Mouse (Mus musculus): ENCODE measurements at regions not wholly inside any gene's neighbourhood (a gene's known extent, or its start where the extent isn't known, plus 50 kb on each side); places are given as distances from the start of the nearest gene placed in this dataset.
A peak's percentile ranks its signal among the peaks of the same experiment; 100 is the strongest.

- ATAC-seq (ENCODE audit: insufficient number of reproducible peaks, insufficient read depth, low FRiP score, low read depth) = no peak; the same call in 1 of the 2 replicates
- H3K4me1 ChIP-seq (ENCODE audit: control insufficient read depth, insufficient read depth, low read length) = 0 out of 2 replicates have a peak, but pooled peaks cover 5% of the 10 kb centered on the region
- no peak overlapping the region for H3K4me3 ChIP-seq (ENCODE audit: low read depth, low read length)
- H3K9me3 ChIP-seq (ENCODE audit: control insufficient read depth, low read depth, low read length) = no peaks in the 10 kb centered on the region
- no peak overlapping the region for H3K4me2 ChIP-seq (replicated peaks; ENCODE audit: low read depth, low read length)
- H3K27me3 ChIP-seq (ENCODE audit: control insufficient read depth, insufficient read depth, low read length) = no peaks in the 10 kb centered on the region
- peak overlapping the region; percentile 5; the same call in 1 of the 2 replicates for H3K27ac ChIP-seq (ENCODE audit: low read length)
- WGBS = 23% methylated on average over 7 of the region's 7 CpGs
- H3K36me3 ChIP-seq (ENCODE audit: control insufficient read depth, insufficient read depth, low read length) = no peaks in the 10 kb centered on the region
- H3K9ac ChIP-seq (replicated peaks; ENCODE audit: low read depth, low read length) = no peak overlapping the region
Measured at GRCm38 (mm10) chr19:36207735-36208288, 87.9 kb upstream of the Ankrd1 start.

DNA sequence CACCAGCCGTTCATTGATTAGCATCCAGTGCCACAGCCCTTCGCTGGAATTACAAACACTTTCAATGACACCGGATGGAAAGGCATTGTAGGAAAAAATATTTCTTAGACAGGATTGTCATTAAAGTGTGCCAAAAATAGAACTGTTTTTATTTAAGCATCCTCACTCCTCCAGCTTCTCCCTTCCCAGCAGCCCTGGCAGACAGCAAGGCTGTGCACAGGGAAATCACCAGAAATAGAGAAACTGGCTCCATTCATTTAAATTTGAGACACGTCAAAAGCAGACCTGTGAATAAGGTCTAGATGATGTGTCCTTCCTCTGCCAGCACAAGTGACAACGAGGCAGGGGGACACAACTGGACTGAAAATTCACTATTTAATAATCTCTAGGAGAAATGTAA, 88.5 kb upstream of the Ankrd1 start:
- Histone ChIP-seq H3K27me3 (ENCODE audit: control insufficient read depth, insufficient read depth, low read length) (no peaks in the 10 kb centered on the region), H3K4me1 (ENCODE audit: control insufficient read depth, insufficient read depth, low read length) (peaks cover 6% of the 10 kb centered on the region), H3K27ac (ENCODE audit: low read length) (no peak overlapping the region; the same call in 1 of the 2 replicates), H3K36me3 (ENCODE audit: control insufficient read depth, insufficient read depth, low read length) (no peaks in the 10 kb centered on the region), H3K9me3 (ENCODE audit: control insufficient read depth, low read depth, low read length) (no peaks in the 10 kb centered on the region), H3K4me3 (ENCODE audit: low read depth, low read length) (no peak overlapping the region), H3K4me2 (replicated peaks; ENCODE audit: low read depth, low read length) (no peak overlapping the region), H3K9ac (replicated peaks; ENCODE audit: low read depth, low read length) (no peak overlapping the region)
- ATAC-seq (ENCODE audit: insufficient number of reproducible peaks, insufficient read depth, low FRiP score, low read depth) = no peak
- 63% methylated on average over 5 of the region's 5 CpGs for WGBS

DNA sequence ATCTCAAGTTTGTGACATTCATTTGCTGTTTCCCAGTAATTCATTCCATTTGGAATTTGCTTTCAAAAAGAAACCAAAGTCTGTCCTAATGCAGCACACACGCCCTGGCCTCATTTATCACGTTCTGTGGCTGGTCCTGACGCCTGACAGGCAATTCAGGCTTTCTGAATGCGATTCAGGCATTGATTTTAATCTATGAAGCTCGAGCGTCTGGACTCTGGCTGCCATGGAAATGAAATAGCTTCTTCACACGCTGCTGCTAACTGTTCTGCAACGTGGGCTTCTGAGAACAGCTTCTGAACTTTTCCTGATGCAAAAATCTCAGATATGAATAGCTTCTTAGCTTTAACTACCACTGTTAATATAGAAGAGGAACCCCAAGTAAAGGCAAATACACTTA, 93.6 kb upstream of the Ankrd1 start:
- H3K4me3 ChIP-seq (ENCODE audit: low read depth, low read length) = no peak overlapping the region
- ATAC-seq (ENCODE audit: insufficient number of reproducible peaks, insufficient read depth, low FRiP score, low read depth) = no peak
- WGBS = 21% methylated on average over 8 of the region's 8 CpGs
- no peaks in the 10 kb centered on the region for H3K9me3 ChIP-seq (ENCODE audit: control insufficient read depth, low read depth, low read length)
- no peak overlapping the region for H3K27ac ChIP-seq (ENCODE audit: low read length)
- H3K36me3 ChIP-seq (ENCODE audit: control insufficient read depth, insufficient read depth, low read length) = no peaks in the 10 kb centered on the region
- H3K27me3 ChIP-seq (ENCODE audit: control insufficient read depth, insufficient read depth, low read length) = no peaks in the 10 kb centered on the region
- peaks cover 11% of the 10 kb centered on the region for H3K4me1 ChIP-seq (ENCODE audit: control insufficient read depth, insufficient read depth, low read length)
- no peak overlapping the region for H3K4me2 ChIP-seq (replicated peaks; ENCODE audit: low read depth, low read length)
- H3K9ac ChIP-seq (replicated peaks; ENCODE audit: low read depth, low read length) = no peak overlapping the region

GRCm38 (mm10) chr19:36214188-36214968, 94.5 kb upstream of the Ankrd1 start:
- Histone ChIP-seq H3K9ac (replicated peaks; ENCODE audit: low read depth, low read length) (no peak overlapping the region), H3K9me3 (ENCODE audit: control insufficient read depth, low read depth, low read length) (no peaks in the 10 kb centered on the region), H3K4me3 (ENCODE audit: low read depth, low read length) (no peak overlapping the region), H3K27me3 (ENCODE audit: control insufficient read depth, insufficient read depth, low read length) (no peaks in the 10 kb centered on the region), H3K4me2 (replicated peaks; ENCODE audit: low read depth, low read length) (no peak overlapping the region), H3K27ac (ENCODE audit: low read length) (no peak overlapping the region), H3K36me3 (ENCODE audit: control insufficient read depth, insufficient read depth, low read length) (no peaks in the 10 kb centered on the region), H3K4me1 (ENCODE audit: control insufficient read depth, insufficient read depth, low read length) (peaks cover 11% of the 10 kb centered on the region)
- WGBS = 25% methylated on average over 7 of the region's 7 CpGs
- peak; percentile 85; the same call in 1 of the 2 replicates for ATAC-seq (ENCODE audit: insufficient number of reproducible peaks, insufficient read depth, low FRiP score, low read depth)

DNA sequence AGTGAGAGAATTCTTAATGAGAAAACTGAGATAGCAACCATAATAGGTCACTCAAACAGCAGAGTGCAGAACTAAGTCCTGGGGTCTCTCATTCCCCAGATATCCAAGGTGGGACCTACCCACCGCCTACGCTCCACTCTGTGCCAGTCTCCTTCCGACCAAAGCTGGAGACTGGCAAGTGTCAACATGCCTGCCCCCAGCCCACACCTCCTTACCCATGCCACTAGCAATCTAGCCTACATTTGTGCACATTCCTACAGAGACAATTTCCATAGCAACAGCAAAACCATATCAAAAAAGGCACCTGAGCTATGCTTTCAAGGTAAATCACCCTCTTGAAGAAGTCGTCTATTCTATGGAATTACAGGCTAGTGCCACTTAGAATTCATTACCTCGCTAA, 97.3 kb upstream of the Ankrd1 start:
- WGBS = 78% methylated on average over 5 of the region's 5 CpGs
- H3K36me3 ChIP-seq (ENCODE audit: control insufficient read depth, insufficient read depth, low read length) = no peaks in the 10 kb centered on the region
- no peaks in the 10 kb centered on the region for H3K27me3 ChIP-seq (ENCODE audit: control insufficient read depth, insufficient read depth, low read length)
- no peak overlapping the region for H3K4me3 ChIP-seq (ENCODE audit: low read depth, low read length)
- no peak overlapping the region for H3K27ac ChIP-seq (ENCODE audit: low read length)
- H3K4me1 ChIP-seq (ENCODE audit: control insufficient read depth, insufficient read depth, low read length) = peaks cover 11% of the 10 kb centered on the region
- ATAC-seq (ENCODE audit: insufficient number of reproducible peaks, insufficient read depth, low FRiP score, low read depth) = no peak
- no peaks in the 10 kb centered on the region for H3K9me3 ChIP-seq (ENCODE audit: control insufficient read depth, low read depth, low read length)
- no peak overlapping the region for H3K4me2 ChIP-seq (replicated peaks; ENCODE audit: low read depth, low read length)
- H3K9ac ChIP-seq (replicated peaks; ENCODE audit: low read depth, low read length) = no peak overlapping the region

- no peaks in the 10 kb centered on the region for H3K36me3 ChIP-seq (ENCODE audit: control insufficient read depth, insufficient read depth, low read length)
- H3K4me2 ChIP-seq (replicated peaks; ENCODE audit: low read depth, low read length) = no peak overlapping the region
- no peak overlapping the region for H3K9ac ChIP-seq (replicated peaks; ENCODE audit: low read depth, low read length)
- H3K4me1 ChIP-seq (ENCODE audit: control insufficient read depth, insufficient read depth, low read length) = peaks cover 11% of the 10 kb centered on the region
- 51% methylated on average over 5 of the region's 5 CpGs for WGBS
- no peak overlapping the region for H3K27ac ChIP-seq (ENCODE audit: low read length)
- no peaks in the 10 kb centered on the region for H3K27me3 ChIP-seq (ENCODE audit: control insufficient read depth, insufficient read depth, low read length)
- ATAC-seq (ENCODE audit: insufficient number of reproducible peaks, insufficient read depth, low FRiP score, low read depth) = no peak
- no peak overlapping the region for H3K4me3 ChIP-seq (ENCODE audit: low read depth, low read length)
- H3K9me3 ChIP-seq (ENCODE audit: control insufficient read depth, low read depth, low read length) = no peaks in the 10 kb centered on the region
Measured at GRCm38 (mm10) chr19:36217605-36218004, 97.7 kb upstream of the Ankrd1 start.

DNA sequence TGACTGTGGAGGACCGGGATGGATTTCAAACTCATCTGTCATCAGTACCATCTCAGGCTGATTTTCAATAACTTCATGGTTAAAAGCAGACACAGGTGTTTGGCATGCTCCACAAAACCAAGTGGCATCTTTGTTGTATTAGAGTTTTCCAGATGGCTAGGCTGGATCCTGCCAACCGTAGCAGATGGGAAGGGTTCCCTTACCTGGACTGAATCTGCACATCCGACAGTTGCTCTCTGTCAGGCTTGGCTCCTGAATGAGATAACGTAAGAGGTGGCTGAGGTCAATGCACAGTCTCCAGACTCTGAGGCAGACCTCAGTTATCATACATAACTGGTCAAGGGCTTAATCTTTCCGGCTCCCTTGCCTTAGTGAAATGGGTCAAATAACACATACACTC, 99.0 kb upstream of the Ankrd1 start:
- no peaks in the 10 kb centered on the region for H3K27me3 ChIP-seq (ENCODE audit: control insufficient read depth, insufficient read depth, low read length)
- 79% methylated on average over 5 of the region's 5 CpGs for WGBS
- H3K4me1 ChIP-seq (ENCODE audit: control insufficient read depth, insufficient read depth, low read length) = peaks cover 7% of the 10 kb centered on the region; the same call in 1 of the 2 replicates
- H3K9ac ChIP-seq (replicated peaks; ENCODE audit: low read depth, low read length) = no peak overlapping the region
- no peak overlapping the region for H3K4me3 ChIP-seq (ENCODE audit: low read depth, low read length)
- no peak overlapping the region for H3K27ac ChIP-seq (ENCODE audit: low read length)
- no peak for ATAC-seq (ENCODE audit: insufficient number of reproducible peaks, insufficient read depth, low FRiP score, low read depth)
- H3K4me2 ChIP-seq (replicated peaks; ENCODE audit: low read depth, low read length) = no peak overlapping the region
- no peaks in the 10 kb centered on the region for H3K9me3 ChIP-seq (ENCODE audit: control insufficient read depth, low read depth, low read length)
- H3K36me3 ChIP-seq (ENCODE audit: control insufficient read depth, insufficient read depth, low read length) = no peaks in the 10 kb centered on the region

- no peaks in the 10 kb centered on the region for H3K27me3 ChIP-seq (ENCODE audit: control insufficient read depth, insufficient read depth, low read length)
- WGBS = 47% methylated on average over 2 of the region's 2 CpGs
- no peak overlapping the region for H3K4me3 ChIP-seq (ENCODE audit: low read depth, low read length)
- H3K9me3 ChIP-seq (ENCODE audit: control insufficient read depth, low read depth, low read length) = no peaks in the 10 kb centered on the region
- no peak overlapping the region for H3K27ac ChIP-seq (ENCODE audit: low read length)
- no peak overlapping the region for H3K9ac ChIP-seq (replicated peaks; ENCODE audit: low read depth, low read length)
- no peak for ATAC-seq (ENCODE audit: insufficient number of reproducible peaks, insufficient read depth, low FRiP score, low read depth)
- H3K4me1 ChIP-seq (ENCODE audit: control insufficient read depth, insufficient read depth, low read length) = no peaks in the 10 kb centered on the region
- H3K4me2 ChIP-seq (replicated peaks; ENCODE audit: low read depth, low read length) = no peak overlapping the region
- no peaks in the 10 kb centered on the region for H3K36me3 ChIP-seq (ENCODE audit: control insufficient read depth, insufficient read depth, low read length)
Measured at GRCm38 (mm10) chr19:36221104-36221503, 101.2 kb upstream of the Ankrd1 start.
